Mouse (Mus musculus) natural killer cell, adult 2 months (primary cell): Measurements from ENCODE around the gene Ntm.

Experiments
- DNase-seq, 2 experiments: peaks; one replicate each; pipeline ENCODE4 v3.0.0; 2022; ENCODE audit warnings: low spot score in 2 of 2

The Ntm gene

DNA sequence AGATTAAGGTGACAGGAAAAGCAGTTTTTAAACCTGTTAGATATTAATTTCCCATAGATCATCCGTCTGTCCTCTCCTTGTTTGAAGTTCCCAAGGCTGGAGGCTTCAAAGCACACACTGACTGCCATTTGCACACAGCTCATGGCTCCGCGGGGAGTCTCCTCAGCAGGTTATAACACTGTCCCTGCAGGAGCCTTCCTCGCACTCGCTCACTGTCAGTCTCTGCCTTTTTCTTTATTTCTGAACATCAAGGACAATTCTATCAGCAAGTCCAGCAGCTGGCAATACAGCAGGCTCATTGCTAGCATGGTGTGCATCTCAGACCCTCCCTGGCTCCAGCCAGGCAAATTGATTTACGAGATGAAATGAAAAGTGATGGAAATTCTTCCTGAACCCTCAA is 485.7 kb downstream of the Ntm start:
- no peak for DNase-seq

DNA sequence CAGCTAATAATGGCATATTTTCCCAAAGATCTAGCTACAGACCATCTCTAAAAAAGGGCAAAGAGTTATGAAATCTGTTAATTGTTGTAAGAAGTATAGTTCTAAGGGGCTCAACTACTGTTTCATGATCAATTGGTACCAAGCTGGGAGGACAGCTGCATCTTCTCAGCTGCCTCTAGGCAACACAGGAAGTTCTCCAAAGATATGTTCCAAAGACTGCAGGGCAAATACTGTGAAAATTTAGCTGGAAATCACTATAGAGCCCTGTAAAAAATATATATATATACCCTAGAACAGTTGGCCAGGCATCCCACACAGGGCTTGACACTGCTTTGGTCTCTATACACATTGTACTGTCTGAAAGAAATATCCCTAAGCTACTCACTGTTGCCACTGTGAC is 489.5 kb downstream of the Ntm start:
- DNase-seq, result no peak

DNA sequence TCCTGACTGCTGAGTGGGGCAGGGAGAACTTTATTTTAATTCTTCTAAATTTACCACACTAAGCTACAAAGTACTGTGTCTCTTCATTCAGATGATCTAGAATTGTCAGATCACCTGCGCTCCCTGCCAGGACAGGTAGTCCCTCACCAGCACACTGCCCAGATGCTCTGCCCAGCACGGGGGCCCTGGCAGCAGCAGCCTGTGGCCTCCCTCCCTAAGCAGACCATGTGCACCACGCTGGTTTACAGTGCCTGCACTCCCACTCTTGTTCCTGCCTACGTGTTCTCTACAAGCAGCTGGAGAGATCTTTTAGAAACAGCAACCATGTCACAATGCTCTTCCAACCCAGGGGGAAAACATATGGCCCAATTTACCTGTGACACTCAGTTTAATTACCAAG is 490.7 kb downstream of the Ntm start:
- DNase-seq, result no peak

GRCm38 (mm10) chr9:29464756-29465155 is 498.2 kb downstream of the Ntm start:
- no peak for DNase-seq

DNA sequence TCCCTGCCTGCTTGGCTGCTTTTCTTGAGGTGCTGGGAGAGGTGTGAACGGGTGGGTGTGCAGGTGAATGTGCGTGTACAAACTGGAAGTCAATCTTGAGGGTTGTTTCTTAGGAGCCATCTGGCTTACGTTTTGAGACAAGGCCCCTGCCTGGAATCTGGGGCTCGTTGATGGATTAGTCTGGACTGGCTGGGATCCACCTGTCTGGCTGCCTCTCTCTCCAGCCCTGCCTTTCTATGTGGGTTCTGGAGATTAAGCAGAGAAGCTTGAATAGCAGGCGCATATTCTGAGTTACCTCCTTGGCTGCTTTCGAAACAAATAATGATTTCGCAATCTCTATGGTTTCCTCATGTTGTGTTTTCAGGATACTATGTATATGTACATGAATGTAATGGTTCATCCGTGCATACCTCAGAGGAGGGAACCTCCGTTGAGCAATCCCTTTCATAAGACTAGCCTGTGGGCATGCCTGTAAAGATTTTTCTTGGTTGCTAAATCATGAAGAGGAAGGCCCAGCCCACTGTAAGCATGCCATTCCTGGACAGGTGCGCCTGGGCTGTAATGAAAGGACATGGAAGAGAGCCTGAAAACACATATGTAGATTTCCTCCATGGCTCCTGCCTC is 499.9 kb downstream of the Ntm start:
- DNase-seq, result no peak

DNA sequence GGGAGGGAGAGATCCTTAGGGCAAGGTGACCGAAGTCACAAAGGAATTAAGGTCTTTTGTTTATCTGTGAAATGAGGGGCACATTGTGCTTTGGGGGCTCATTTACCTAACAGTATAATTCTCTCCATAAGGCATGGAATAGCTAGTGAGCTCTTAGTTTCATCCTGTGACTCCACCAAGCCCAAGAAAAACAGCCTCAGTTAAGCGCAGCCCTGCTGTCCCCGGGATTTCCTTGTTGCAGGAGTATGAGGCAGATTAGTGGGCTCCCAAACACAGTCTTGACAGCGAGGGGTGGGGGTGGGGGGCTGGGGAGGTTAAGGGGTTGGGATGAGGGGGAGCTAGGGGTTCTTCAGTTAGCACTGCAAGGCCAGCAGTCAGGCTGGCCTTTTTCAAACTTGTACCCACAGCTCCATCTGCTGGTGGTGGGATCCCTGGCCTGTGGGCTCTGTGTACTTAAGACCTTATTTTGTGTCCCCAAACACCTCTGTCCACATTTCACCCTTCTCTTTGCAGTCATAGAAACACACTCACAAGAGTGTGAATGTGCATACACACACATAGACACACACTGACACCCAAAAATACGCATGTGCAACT is 504.9 kb downstream of the Ntm start:
- DNase-seq, result no peak

GRCm38 (mm10) chr9:29456014-29456413 is 506.9 kb downstream of the Ntm start:
- no peak for DNase-seq

DNA sequence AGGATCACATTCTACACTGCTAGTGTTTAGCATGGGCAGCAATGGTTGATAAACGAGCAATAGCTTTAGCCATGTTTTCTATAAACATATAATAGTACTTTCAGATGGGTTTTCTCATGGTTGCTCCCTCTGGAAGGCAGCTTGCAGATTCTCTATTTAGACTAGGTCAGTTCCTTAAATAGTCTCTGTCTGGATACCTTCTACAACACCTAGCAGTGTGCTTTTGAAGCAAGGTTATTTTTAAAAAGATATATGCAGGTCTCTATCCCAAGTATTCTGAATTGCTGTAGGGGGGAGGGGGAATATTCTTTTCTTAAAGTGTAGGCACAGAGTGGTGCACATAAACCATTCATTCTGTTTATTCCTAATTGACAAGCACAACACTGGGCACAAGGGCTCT is 511.7 kb downstream of the Ntm start:
- no peak for DNase-seq

- DNase-seq, result no peak
These were observed 518.9 kb downstream of the Ntm start for GRCm38 (mm10) chr9:29444001-29444400.

- no peak for DNase-seq
These were observed 523.5 kb downstream of the Ntm start for GRCm38 (mm10) chr9:29439401-29439800.

DNA sequence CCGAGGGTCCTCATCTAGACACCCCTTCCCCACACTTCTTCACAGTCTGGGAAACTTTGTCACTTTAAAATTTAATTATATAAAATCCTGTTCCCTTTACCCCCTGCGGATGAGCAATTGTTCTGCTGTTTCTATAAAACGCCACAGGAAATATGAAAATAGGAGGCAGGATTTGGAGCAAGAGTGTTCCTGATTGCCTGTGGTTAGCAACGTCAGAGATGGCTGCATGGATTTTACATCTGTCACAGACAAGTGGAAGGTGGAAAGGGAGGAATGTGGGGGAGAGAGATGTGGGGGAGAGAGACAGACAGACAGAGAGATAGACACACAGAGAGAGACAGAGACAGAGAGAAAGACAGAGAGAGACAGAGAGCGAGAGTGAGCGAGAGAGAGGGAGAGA is 528.3 kb downstream of the Ntm start:
- DNase-seq, result no peak

DNA sequence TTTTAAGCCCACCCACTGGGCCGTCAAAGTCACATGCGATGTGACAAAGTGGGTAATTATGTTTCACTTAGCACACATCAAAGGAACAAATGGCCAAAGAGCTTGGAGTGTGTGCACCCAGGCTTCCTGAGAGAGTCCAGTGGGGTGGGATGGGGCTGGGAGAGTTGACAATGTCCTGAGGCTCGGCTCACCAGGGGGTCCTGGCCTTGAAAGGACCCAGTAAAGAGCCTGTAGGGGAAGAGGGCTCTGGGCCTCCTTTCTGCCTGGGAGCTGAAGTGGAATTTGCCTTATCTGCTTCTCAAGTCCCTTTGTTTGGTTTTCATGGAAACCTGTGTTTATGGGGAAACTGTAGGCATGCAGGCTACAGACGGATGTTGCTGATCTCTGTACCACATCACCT is 529.0 kb downstream of the Ntm start:
- no peak for DNase-seq

DNA sequence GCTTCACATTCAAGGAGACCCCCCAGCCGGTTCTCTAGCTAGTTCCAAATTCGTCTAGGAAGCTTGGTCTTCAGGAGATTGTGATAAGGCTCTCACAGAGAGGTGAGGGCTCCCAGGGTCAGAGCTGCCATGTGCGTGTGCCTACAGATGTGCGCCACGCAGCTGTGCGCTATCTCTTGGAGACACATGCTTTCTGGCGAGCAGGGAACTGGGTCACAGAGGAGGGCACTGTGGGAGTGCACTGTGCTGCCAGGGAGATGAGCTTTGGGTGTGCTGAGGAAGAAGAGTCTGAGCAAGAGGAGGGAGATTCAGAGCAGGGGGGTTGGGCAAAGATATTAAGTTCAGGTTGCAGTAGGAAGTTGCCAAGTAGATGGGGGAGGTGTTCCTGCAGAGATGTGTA is 529.8 kb downstream of the Ntm start:
- no peak for DNase-seq

DNA sequence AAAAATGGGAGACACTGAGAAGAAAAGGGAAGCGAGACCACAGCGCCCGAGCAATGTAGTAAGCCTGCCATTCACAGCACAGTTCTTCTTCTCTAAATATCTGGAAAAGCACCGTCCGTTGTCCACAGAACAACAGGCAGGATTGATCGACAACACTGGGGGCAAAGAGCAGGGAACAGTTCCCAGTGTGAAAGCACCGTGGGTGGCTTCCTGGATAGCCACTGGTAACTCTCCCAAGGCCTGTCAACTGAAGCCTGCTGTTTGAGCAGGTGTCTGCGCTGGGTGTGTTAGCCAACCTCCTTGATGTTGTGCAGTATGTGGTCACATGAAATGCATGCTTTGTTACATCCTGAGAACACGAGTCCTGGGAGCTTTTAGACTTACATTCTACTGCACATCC is 531.4 kb downstream of the Ntm start:
- DNase-seq, result no peak

DNA sequence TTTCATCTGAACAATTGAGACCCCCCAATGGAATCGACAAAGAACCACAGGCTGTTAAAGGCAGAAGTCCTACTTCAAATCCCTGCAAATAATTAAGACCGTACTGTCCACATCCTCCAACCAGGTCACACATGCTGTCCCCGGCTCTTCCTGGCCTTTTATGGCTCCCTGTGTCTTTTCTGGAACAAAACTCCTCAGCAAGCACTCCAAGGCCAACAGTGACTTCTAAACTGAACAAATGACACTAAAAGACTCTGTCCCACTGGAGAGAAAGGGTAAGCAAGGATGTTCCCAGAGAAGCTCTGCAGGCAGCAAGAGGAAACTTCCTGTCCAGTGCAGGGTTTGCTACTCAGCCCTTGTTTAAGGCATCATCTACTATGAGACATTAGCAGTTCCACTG is 532.8 kb downstream of the Ntm start:
- DNase-seq, result no peak

GRCm38 (mm10) chr9:29428322-29428721 is 534.6 kb downstream of the Ntm start:
- no peak for DNase-seq

DNA sequence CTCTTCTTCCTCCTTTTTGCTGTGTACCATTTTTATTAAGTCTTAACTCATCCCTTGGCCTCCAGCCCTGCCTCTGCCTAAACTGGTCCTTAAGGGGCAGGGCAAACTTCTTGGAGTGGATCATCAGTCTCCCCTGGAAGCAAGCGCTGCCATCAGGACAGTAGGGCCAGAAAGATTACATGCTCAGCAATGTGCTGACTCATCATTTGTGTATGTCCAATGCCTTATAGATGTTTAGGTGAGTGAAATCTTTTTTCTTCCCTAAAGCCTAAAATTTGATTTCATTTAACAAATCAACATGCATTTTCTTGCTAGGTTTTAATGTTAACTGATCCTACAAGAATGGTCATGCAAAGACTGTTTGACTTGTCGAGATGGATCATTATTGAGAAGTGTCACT is 536.7 kb downstream of the Ntm start:
- no peak for DNase-seq

DNA sequence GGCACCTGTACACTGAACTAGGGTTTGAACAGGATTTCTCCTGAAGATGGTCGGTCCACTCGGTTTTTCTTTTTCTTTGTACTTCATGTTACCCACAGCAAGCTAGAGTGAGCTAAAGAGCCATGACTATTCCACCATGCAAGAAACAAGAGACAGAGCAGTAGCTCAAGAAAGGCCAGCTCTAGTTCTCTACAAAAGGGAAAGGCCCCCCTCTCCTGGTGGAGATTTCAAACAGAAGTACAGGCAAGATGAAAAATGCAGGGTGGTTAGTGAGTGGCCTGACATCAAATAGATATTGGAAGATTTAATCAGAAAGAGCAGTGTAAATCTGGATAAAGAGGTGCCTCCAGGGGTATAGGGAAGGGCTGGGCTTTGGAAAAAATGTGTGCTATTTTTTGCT is 547.4 kb downstream of the Ntm start:
- no peak for DNase-seq

- DNase-seq, result no peak
These were observed 549.8 kb downstream of the Ntm start for GRCm38 (mm10) chr9:29413126-29413525.

DNA sequence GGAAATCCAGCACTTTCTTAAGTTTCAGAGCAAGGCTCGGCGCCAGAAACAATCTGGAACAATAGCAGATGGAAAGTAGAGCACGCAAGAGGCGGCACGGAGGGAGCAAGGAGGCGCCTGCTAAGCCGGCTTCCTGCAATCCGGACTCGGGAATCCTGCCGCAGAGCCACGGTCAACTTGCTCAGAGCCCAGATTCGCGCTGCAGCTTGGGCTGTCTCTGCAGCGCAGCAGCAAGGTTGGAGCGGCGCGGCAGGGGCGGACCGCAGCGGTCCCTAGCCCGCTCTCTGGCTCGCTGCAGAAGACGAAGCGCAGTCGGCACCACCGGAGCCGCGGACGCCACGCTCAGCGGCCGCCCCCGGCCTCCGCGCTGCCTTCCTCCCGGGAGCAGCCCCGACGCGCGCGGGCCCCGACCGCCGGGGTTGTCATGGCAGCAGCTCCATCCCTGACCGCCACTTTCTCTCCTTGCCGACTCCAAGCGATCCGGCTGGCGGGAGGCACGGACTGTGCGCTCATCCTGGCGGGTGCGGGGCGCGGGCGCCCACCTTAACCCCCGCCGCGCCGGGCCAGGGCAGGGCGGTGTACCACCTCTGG is 550.7 kb downstream of the Ntm start:
- no peak for DNase-seq

- no peak for DNase-seq
These were observed 551.3 kb downstream of the Ntm start for GRCm38 (mm10) chr9:29411408-29412180.

DNA sequence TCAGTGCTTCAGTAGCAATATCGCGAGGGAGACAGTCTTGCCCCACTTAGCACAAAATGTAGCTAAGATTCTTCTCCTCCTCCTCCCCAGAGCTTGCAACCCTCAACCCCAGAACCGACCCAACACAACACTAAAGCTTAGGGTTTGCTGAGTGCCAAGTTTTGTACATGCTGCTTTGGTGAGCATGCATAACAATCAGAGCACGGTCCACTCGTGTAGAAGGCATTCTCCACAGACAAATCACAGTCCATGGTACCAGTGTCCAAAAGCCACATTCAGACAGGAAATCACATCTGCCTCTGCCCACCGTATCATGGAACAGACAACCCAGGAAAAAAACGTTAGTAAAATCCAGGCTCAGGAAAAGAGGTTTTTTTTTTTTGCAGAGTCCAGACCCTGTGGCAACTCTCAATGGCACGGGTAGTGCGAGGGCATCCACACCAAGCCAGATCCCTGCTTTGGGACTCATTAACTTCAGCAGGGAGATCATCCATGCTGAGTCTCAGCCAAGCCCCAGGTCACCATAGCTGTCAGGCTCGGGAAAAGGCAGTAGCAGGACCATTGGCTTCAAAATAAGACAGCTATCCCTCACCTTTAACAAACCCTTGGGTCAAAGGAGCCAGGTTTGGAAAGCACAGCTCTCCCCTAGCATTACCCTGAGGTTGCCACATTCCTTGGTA is 552.1 kb downstream of the Ntm start:
- DNase-seq, result no peak
